Mouse (Mus musculus) CH12.LX (cell line): ENCODE data around the gene AI837181. TPM values are rescaled to one million over a fixed set of nuclear protein-coding genes. Genes with fewer than 3 reads are reported as not detected.

Source experiments
- DNase-seq: peaks from one replicate; pipeline ENCODE4 v3.0.0-alpha.2; 2013; ENCODE audit errors: extremely low read depth
- H3K27ac ChIP-seq: 2 replicates; pipeline ENCODE4 v1.5.1; 2012; ENCODE audit warnings: low read depth, mild to moderate bottlenecking, control low read depth, moderate library complexity; ENCODE audit not compliant: insufficient read depth
- H3K27me3 ChIP-seq: replicated peaks from 2 replicates; pipeline ENCODE3; 2012; ENCODE audit warnings: inconsistent platforms
- H3K36me3 ChIP-seq, 2 experiments: replicated peaks in 1 of 2; 2 replicates each; pipeline versions ENCODE3 to v1.6.1; 2012; ENCODE audit warnings: inconsistent platforms in 1 of 2, low read length in 1 of 2, mild to moderate bottlenecking in 1 of 2, mixed read lengths in 1 of 2, moderate library complexity in 1 of 2; ENCODE audit not compliant: control insufficient read depth in 1 of 2, insufficient read depth in 1 of 2
- H3K4me1 ChIP-seq, 2 experiments: 2 replicates each; pipeline ENCODE4 v1.6.1; 2012; ENCODE audit warnings: inconsistent platforms in 1 of 2, moderate library complexity in 1 of 2; ENCODE audit not compliant: insufficient read depth in 2 of 2, control insufficient read depth in 1 of 2
- H3K4me2 ChIP-seq: 2 replicates; pipeline ENCODE4 v1.6.1; 2012; ENCODE audit warnings: low read depth, mild to moderate bottlenecking, control low read depth; ENCODE audit not compliant: poor library complexity, insufficient read depth, severe bottlenecking
- H3K4me3 ChIP-seq, 3 experiments: fragments of 150-350 bp in 1 of 3; sonication (generic) in 1 of 3; replicated peaks in 1 of 3; 2 replicates each; pipeline versions ENCODE3 to v1.5.1; 2011 to 2012; ENCODE audit warnings: low read depth in 2 of 3, low read length in 2 of 3, mild to moderate bottlenecking in 2 of 3, moderate library complexity in 2 of 3, control low read depth in 1 of 3, improper control_type of control experiment in 1 of 3, inconsistent platforms in 1 of 3, mixed read lengths in 1 of 3; ENCODE audit not compliant: poor library complexity in 1 of 3
- H3K79me2 ChIP-seq: replicated peaks from 2 replicates; pipeline ENCODE4 v1.6.1; 2012; ENCODE audit warnings: mild to moderate bottlenecking, moderate library complexity; ENCODE audit not compliant: control insufficient read depth, poor library complexity, insufficient read depth, severe bottlenecking; ENCODE audit errors: extremely low read depth
- H3K9ac ChIP-seq: 2 replicates; pipeline ENCODE4 v1.6.1; 2012; ENCODE audit warnings: low read depth, mild to moderate bottlenecking, control low read depth, moderate library complexity; ENCODE audit not compliant: insufficient read depth
- H3K9me3 ChIP-seq: replicated peaks from 2 replicates; pipeline ENCODE3; 2012; ENCODE audit warnings: low read length, inconsistent platforms, mixed read lengths
- BHLHE40 ChIP-seq: IDR thresholded peaks from 2 replicates; pipeline ENCODE4 v1.6.1; 2011; ENCODE audit warnings: mild to moderate bottlenecking, low read depth, low read length, improper control_type of control experiment
- CTCF ChIP-seq, 2 experiments: IDR thresholded peaks in 1 of 2; conservative IDR thresholded peaks in 1 of 2; 2 replicates each; pipeline ENCODE4 v1.5.1; 2011 to 2012; ENCODE audit warnings: low read depth in 2 of 2, low read length in 2 of 2, improper control_type of control experiment in 1 of 2, inconsistent platforms in 1 of 2, mild to moderate bottlenecking in 1 of 2, moderate library complexity in 1 of 2
- E2F4 ChIP-seq: IDR thresholded peaks from 2 replicates; pipeline ENCODE4 v1.6.1; 2011; ENCODE audit warnings: low read depth, low read length, improper control_type of control experiment; ENCODE audit not compliant: insufficient replicate concordance
- ELF1 ChIP-seq: IDR thresholded peaks from 2 replicates; pipeline ENCODE4 v1.6.1; 2014; ENCODE audit warnings: low read depth, mild to moderate bottlenecking, inconsistent platforms, low read length, improper control_type of control experiment
- EP300 ChIP-seq: IDR thresholded peaks from 2 replicates; pipeline ENCODE4 v1.6.1; 2011; ENCODE audit warnings: low read length, improper control_type of control experiment
- ETS1 ChIP-seq: conservative IDR thresholded peaks from 2 replicates; pipeline ENCODE4 v1.6.1; 2012; ENCODE audit warnings: low read depth, mild to moderate bottlenecking, inconsistent platforms, low read length, improper control_type of control experiment, moderate library complexity
- JUND ChIP-seq: conservative IDR thresholded peaks from 2 replicates; pipeline ENCODE4 v1.6.1; 2011; ENCODE audit warnings: low read depth, low read length, improper control_type of control experiment
- KAT2A ChIP-seq: IDR thresholded peaks from 2 replicates; pipeline ENCODE4 v1.6.1; 2012; ENCODE audit warnings: low read length, improper control_type of control experiment, inconsistent platforms; ENCODE audit not compliant: insufficient replicate concordance
- MAFK ChIP-seq: IDR thresholded peaks from 2 replicates; pipeline ENCODE4 v1.6.1; 2011; ENCODE audit warnings: low read length, improper control_type of control experiment; ENCODE audit not compliant: insufficient replicate concordance
- MAX ChIP-seq: IDR thresholded peaks from 2 replicates; pipeline ENCODE4 v1.6.1; 2011; ENCODE audit warnings: low read length, improper control_type of control experiment
- MAZ ChIP-seq: IDR thresholded peaks from 2 replicates; pipeline ENCODE4 v1.6.1; 2012; ENCODE audit warnings: low read depth, mild to moderate bottlenecking, inconsistent platforms, low read length, improper control_type of control experiment, moderate library complexity
- MEF2A ChIP-seq: IDR thresholded peaks from 2 replicates; pipeline ENCODE4 v1.6.1; 2014; ENCODE audit warnings: low read depth, mild to moderate bottlenecking, inconsistent platforms, low read length, improper control_type of control experiment, borderline replicate concordance
- MXI1 ChIP-seq: IDR thresholded peaks from 2 replicates; pipeline ENCODE4 v1.6.1; 2011; ENCODE audit warnings: mild to moderate bottlenecking, low read depth, low read length, improper control_type of control experiment
- NELFE ChIP-seq: IDR thresholded peaks from 2 replicates; pipeline ENCODE4 v1.6.1; 2011; ENCODE audit warnings: low read depth, low read length, improper control_type of control experiment
- NRF1 ChIP-seq: IDR thresholded peaks from 2 replicates; pipeline ENCODE4 v1.6.1; 2014; ENCODE audit warnings: low read depth, mild to moderate bottlenecking, inconsistent platforms, low read length, improper control_type of control experiment, moderate library complexity
- PAX5 ChIP-seq: IDR thresholded peaks from 2 replicates; pipeline ENCODE4 v1.6.1; 2012; ENCODE audit warnings: low read length, inconsistent platforms, mixed read lengths
- POLR2A ChIP-seq: IDR thresholded peaks from 2 replicates; pipeline ENCODE4 v1.6.1; 2011; ENCODE audit warnings: low read depth, mild to moderate bottlenecking, improper control_type of control experiment, low read length
- POLR2AphosphoS2 ChIP-seq: IDR thresholded peaks from 2 replicates; pipeline ENCODE4 v1.6.1; 2011; ENCODE audit warnings: low read depth, low read length, improper control_type of control experiment
- RCOR1 ChIP-seq: conservative IDR thresholded peaks from 2 replicates; pipeline ENCODE4 v1.6.1; 2012; ENCODE audit warnings: low read depth, mild to moderate bottlenecking, inconsistent platforms, low read length, improper control_type of control experiment
- TBP ChIP-seq: conservative IDR thresholded peaks from 2 replicates; pipeline ENCODE4 v1.6.1; 2011; ENCODE audit warnings: low read depth, low read length, improper control_type of control experiment
- UBTF ChIP-seq: IDR thresholded peaks from 2 replicates; pipeline ENCODE4 v1.6.1; 2012; ENCODE audit warnings: low read depth, mild to moderate bottlenecking, inconsistent platforms, low read length, improper control_type of control experiment, moderate library complexity
- USF1 ChIP-seq: IDR thresholded peaks from 2 replicates; pipeline ENCODE4 v1.6.1; 2014; ENCODE audit warnings: low read depth, mild to moderate bottlenecking, inconsistent platforms, low read length, improper control_type of control experiment
- ZMIZ1 ChIP-seq: IDR thresholded peaks from 2 replicates; pipeline ENCODE4 v1.6.1; 2012; ENCODE audit warnings: low read depth, mild to moderate bottlenecking, inconsistent platforms, low read length, improper control_type of control experiment
- dilution Hi-C: fragments of 300-500 bp; cut with MboI; formaldehyde crosslinking; loops from 2 replicates; pipeline ENCODE4 v1.14.3; 2020; ENCODE audit warnings: low sequenced_read_pairs; ENCODE audit not compliant: extremely low pct_unique_long_range_greater_than_20kb, extremely low pct_ligation_motif_present
- in situ Hi-C: fragments of 300-500 bp; cut with MboI; formaldehyde crosslinking; loops from 3 replicates; pipeline ENCODE4 v1.14.3; 2019; ENCODE audit warnings: low sequenced_read_pairs, low pct_ligation_motif_present, low pct_unique_long_range_greater_than_20kb, mixed read lengths
- polyA plus RNA-seq: library from polyadenylated mRNA; unstranded; fragments of >175 nt; gene quantifications from 2 replicates; pipeline ENCODE4 v1.2.1, GENCODE M21; 2012; ENCODE audit warnings: low read depth; ENCODE audit not compliant: insufficient read length
- total RNA-seq, 2 experiments: library from RNA; depleted of rRNA; stranded (reverse); fragments of 300-350 nt in 1 of 2; fragments of >200 nt in 1 of 2; gene quantifications; 2 replicates each; pipeline ENCODE4 v1.2.3; 2012 to 2014

Gene AI837181
- total and polyA plus RNA-seq, 3 experiments = 9.8 to 25.1 (median 22.0) TPM

DNA sequence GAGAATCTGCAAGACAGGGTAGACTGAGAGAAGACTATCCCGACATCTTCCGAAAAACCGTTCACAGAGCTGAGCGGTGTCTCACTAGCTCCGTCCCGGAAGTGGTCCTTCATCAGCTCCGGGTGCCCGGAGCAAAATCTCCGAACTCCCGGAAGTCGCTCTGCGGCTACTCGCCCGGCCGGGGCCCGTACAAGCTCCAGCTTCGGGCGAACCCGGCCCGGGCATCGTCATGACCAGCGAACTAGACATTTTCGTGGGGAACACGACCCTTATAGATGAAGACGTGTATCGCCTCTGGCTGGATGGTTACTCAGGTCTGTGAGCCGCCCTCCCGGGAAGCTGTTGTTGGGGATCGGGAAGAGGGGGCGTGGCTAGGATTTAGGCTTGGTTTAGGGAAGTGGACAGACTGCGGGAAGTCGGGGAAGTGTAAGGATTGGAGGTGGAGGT is 35.5 kb downstream of the AI837181 start, which contains the start of gene Fibp (continued):
- TF ChIP-seq MAFK (0 out of 2 replicates have a peak, but pooled peaks have one; percentile 4), NRF1 (0 out of 2 replicates have a peak, but pooled peaks have one; percentile 32), PAX5 (no peak), CTCF (conservative IDR thresholded peaks at IDR 0.05 in 1 of 2, IDR thresholded peaks at IDR 0.05 in 1 of 2; ENCODE audit: low read depth in 2 of 2, low read length in 2 of 2) (no peak), ELF1 (peak; percentile 93), NELFE (no peak; the same call in none of the 2 replicates), JUND (peak; percentile 48; the same call in 1 of the 2 replicates)

DNA sequence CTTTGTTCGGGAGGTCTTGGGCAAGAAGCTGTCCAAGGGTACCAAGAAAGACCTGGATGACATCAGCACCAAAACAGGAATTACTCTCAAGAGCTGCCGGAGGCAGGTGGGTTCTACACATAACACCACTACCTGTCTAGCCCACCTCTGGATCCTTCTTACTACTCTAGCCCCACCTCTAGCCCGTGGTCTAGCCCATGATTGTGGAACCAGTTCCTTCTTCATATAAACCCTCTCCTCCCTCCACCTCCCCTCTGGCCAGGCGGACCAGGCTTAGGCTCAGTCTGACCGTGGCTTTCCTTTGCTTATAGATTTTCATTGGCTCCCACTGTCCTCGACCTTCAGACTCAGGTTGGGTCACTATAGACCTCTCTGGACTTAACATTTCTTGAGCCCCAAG is 36.5 kb downstream of the AI837181 start:
- peaks cover 42 to 50% of the 10 kb centered on the region in 2 experiments for H3K36me3 ChIP-seq
- no peak overlapping the region for H3K27ac ChIP-seq
- no peaks in the 10 kb centered on the region for H3K9me3 ChIP-seq
- H3K4me1 ChIP-seq = peaks cover 5 to 25% of the 10 kb centered on the region in 2 experiments; a peak in 3 of 4 replicates
- DNase-seq = no peak
- dilution Hi-C loops = no loop called here
- H3K27me3 ChIP-seq = peaks cover 7% of the 10 kb centered on the region
- in situ Hi-C loops = no loop called here
- H3K9ac ChIP-seq = peak overlapping the region; percentile 85
- peaks cover 8% of the 10 kb centered on the region for H3K79me2 ChIP-seq
- no peak for TF ChIP-seq PAX5
- no peak for TF ChIP-seq EP300
- TF ChIP-seq ETS1 = no peak
- TF ChIP-seq ZMIZ1 = no peak
- no peak for TF ChIP-seq RCOR1
- TF ChIP-seq E2F4 = no peak
- TF ChIP-seq KAT2A = no peak
- no peak for TF ChIP-seq TBP
- no peak for TF ChIP-seq POLR2A
- TF ChIP-seq BHLHE40 = no peak
- no peak for TF ChIP-seq UBTF
- no peak for TF ChIP-seq NRF1
- no peak for TF ChIP-seq NELFE
- no peak for TF ChIP-seq MAX
- TF ChIP-seq MAZ = no peak
- TF ChIP-seq MEF2A = no peak
- TF ChIP-seq ELF1 = no peak
- no peak for TF ChIP-seq POLR2AphosphoS2
- TF ChIP-seq USF1 = no peak
- TF ChIP-seq MXI1 = no peak
- TF ChIP-seq, all 38 proteins: peak for 0
- peak overlapping the region; percentile 93 for H3K4me2 ChIP-seq
- peak overlapping the region; percentile 86 to 97 (median 88) for H3K4me3 ChIP-seq
